Mouse (Mus musculus) testis, adult 2 months (tissue): Measurements from ENCODE around the gene Nup153.

Experiments used
- CTCF ChIP-seq: fragments of 200-500 bp; IDR thresholded peaks from 2 replicates; pipeline ENCODE4 v1.5.1; 2012; ENCODE audit warnings: low read depth, mild to moderate bottlenecking, inconsistent platforms, low read length, moderate library complexity; ENCODE audit not compliant: control insufficient read depth, insufficient read depth, insufficient replicate concordance
- POLR2A ChIP-seq: fragments of 200-500 bp; IDR thresholded peaks from 2 replicates; pipeline ENCODE4 v1.6.1; 2012; ENCODE audit warnings: low read depth, mild to moderate bottlenecking, inconsistent platforms, low read length, moderate library complexity; ENCODE audit not compliant: control insufficient read depth

DNA sequence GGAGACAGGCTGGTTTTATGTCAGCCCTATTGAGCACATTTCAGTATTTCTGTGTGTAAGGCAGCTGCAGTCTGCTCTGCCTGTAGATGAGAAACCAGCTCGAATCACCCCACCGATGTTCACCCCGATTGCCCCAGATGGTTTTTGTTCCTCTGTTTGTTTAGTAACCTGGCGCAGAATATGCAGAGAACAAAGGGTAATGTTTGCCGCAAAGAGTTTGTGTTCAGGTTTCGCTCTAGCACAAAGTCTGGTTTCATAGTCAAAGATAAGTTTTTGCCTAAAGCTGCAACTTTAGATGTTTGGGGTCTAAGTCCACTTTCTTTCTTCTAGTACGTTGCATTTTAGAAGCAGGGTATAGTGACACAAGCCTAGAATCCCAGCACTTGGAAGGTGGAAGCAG, 75.1 kb downstream of the Nup153 start:
- TF ChIP-seq CTCF (no peak), POLR2A (no peak)
